Mouse (Mus musculus) 3T3-L1 (cell line): ENCODE measurements around the gene Pex13.
"Not testable (repeated sequence)": the region's sequence is repeated elsewhere in the genome, so short reads cannot be mapped to it uniquely, and the experiment has no call there.

Experiments used
- DNase-seq: peaks from one replicate; pipeline ENCODE4 v3.0.0-alpha.2; 2015; ENCODE audit warnings: low read depth, low spot score

Pex13 gene

DNA sequence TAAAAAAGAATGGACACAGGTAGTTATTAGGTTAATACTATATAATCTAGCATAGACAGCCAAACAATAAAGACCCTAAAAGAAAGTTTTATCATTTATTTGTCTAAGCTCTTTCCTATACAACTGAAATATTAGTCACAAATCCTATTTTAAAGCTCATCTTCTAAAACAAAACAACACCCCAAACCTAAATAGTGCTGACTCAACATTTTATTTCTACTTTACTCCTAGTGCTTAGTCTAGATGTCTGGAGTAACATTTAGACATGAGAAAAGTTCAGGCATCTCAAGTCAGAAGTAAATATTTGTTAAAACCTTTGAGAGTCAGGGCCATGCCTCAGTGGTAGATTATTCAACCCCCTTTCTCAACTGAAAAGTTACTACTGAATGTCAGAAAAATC lies 18.3 kb downstream of the Pex13 start:
- no peak for DNase-seq

DNA sequence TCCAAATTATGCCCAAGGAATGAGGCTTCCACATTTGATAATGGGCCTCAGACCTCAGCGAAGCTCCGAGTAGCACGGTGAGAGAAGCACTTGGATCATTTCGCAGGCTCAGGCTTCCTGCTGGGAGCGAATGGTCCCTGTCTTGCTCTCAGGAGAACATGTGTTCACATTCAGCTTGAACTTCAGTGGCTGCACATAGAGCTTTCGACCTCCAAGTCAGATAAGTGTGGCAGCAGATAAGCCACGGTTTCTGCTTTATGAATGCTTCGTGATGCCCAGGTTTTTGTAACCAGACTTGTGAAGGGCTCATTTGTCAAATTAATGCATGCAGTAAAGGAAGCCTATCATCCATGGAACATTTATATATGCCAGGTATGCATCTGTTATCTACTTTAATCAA lies 31.2 kb downstream of the Pex13 start:
- no peak for DNase-seq

DNA sequence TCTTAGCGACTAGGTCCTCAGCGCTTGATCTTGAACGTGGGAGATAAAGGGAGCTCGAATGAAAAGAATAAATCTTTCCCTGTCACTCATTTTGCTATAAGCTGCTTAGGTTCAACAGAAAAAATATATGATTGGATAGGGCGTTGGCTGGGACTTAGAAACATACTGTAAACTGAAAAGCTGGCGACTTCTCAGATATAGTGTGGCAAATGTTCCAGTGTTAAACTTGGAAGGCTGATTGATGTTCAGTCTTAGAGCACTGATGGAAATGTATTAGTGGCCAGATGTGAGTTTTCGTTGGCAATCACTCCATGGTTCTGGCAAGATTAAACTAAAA lies 31.9 kb downstream of the Pex13 start:
- DNase-seq = no peak

DNA sequence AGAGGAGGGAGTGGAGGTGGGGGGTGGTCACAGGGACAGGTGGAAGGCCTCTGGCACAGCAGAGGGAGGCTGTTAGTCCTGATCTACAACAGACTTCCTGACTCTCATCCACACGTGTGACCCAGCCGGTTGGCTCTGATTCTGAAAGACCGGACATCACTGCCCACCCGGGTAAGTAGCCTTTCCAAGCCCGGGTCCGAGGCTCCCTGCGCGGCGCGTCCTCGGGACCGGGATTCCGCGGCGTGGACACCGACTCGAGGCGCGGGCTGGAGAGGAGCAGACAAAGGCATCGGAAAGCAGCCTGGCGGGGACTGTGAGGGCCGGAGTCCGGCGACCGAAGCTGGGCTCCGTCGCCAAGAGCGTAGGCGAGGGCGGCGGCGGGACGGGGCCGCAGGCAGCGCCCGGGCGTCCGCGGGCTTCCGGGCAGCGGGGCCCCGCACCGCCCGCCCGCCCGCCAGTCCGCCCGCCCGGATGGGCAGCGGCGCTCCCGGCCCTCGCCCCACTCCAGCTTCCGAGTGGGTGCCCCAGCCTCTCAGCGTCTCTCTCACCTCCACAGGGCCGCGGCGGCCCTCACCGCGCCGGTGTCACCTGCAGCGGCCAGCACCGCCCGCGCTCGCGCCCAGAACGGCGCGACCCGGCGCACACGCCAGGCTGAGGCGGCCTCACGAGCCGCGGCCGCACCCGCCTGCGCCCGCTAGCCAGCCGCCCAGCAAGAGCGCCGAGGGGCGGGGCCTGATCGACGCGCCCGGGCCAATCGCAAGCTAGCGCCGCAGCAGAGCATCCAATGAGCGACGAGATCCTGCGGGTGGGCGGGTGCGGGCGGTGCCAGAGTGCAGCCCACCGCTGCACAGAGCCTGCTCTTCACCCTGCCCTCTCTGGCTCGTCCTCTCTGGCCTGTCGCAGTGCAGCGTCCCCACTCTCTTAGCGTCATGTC lies 32.5 kb downstream of the Pex13 start, which contains the start of gene 0610010F05Rik:
Gene 0610010F05Rik (minus strand): TSS at position 695 of the 934 bp plus-strand sequence.
- peak; percentile 87 for DNase-seq

DNA sequence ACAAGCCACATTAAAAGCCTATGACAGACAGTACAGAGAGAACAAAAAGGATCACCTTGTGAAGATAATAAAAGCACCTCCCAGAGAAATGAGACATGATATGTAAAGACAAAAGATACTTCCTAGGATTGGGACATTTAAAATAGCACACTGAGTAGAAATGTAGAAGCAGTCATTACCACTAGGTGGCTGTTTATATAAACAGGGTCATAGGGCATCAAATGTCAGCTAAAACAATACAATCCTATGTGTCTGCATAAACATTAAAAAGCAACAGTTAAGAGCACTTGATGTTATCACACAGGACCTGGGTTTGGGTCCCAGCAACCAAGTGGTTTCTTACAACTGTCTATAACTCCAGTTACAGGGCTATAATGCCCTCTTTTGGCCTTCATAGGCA lies 35.1 kb downstream of the Pex13 start:
- DNase-seq = peak; percentile 27

DNA sequence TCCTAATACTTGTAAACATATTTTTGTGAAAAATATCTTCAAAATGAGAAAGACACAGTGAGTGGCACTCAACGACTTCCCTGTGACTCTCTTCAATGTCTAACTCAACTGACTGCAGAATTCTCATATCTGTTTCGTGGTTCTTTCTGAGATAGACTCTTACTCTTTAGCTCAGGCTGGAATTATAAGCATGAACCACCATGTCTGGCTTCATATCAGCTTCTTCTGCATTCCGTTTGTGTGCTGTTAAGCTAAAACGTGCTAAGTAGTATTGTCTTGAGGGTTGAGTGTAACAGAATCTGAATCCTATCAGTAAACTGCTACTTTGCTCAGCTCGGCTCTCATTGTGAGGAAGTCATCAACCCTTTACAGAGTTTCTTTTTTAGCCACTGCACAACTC lies 46.8 kb downstream of the Pex13 start:
- no peak for DNase-seq

DNA sequence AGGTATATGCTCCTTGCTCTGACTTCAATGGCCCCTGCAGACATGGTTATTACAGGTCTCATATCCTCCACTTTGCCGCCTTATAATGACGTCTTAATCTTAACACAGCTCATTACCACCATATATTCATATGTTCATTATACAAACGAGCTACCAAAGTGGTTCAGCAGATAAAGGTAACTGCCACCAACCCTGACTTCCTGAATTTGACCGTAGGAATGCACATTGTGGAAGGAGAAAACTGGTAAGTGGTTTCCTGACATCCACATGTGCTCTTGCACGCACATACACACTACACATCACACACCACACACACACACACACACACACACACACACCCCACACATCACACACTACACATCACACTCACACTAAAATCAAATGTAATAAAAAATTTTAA lies 51.2 kb downstream of the Pex13 start:
- no peak for DNase-seq

DNA sequence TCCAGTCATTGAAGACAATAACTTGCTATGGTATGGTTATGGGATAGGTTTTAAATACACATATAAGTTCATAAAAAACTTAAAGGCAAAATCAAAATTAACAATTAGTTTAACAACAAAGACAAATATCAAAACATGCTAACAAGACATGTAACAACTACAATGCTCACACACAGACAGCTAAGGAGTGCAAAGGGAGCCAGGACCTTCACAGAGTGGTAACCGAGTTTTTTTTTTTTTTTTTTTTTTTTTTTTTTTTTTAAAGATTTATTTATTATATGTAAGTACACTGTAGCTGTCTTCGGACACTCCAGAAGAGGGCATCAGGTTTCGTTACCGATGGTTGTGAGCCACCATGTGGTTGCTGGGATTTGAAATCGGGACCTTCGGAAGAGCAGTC lies 58.5 kb downstream of the Pex13 start:
- not testable (repeated sequence) for DNase-seq
